Mouse (Mus musculus) intestine, embryonic 14.5 days (tissue): ENCODE measurements around the gene Fbxw21. TPM values are rescaled to one million over a fixed set of nuclear protein-coding genes. Genes with fewer than 3 reads are reported as not detected.

Experiments used
- ATAC-seq: fragments of 200-750 bp; cut with Nextera tagmentation; replicated peaks from 2 replicates; pipeline ENCODE4 v1.8.0; 2017; ENCODE audit warnings: low read depth, moderate number of reproducible peaks, moderate TSS enrichment, moderate library complexity; ENCODE audit not compliant: low FRiP score, low TSS enrichment
- DNase-seq: peaks from one replicate; pipeline ENCODE4 v3.0.0-alpha.2; 2018; ENCODE audit warnings: low spot score
- H3K27ac ChIP-seq: fragments of 300-500 bp; sonication (generic); 2 replicates; pipeline ENCODE4 v1.5.1; 2014; ENCODE audit warnings: low read depth, mild to moderate bottlenecking, control low read depth
- H3K27me3 ChIP-seq: fragments of 300-500 bp; sonication (generic); replicated peaks from 2 replicates; pipeline ENCODE4 v1.6.1; 2014; ENCODE audit warnings: low read length, control low read depth; ENCODE audit not compliant: control insufficient read depth, insufficient read depth
- H3K36me3 ChIP-seq: fragments of 300-500 bp; sonication (generic); 2 replicates; pipeline ENCODE4 v1.6.1; 2014; ENCODE audit warnings: low read length, control low read depth; ENCODE audit not compliant: control insufficient read depth, insufficient read depth
- H3K4me1 ChIP-seq: fragments of 300-500 bp; sonication (generic); replicated peaks from 2 replicates; pipeline ENCODE4 v1.6.1; 2014; ENCODE audit warnings: low read length, control low read depth, mixed read lengths; ENCODE audit not compliant: control insufficient read depth, insufficient read depth
- H3K4me2 ChIP-seq: fragments of 300-500 bp; sonication (generic); 2 replicates; pipeline ENCODE4 v1.6.1; 2014; ENCODE audit warnings: low read length
- H3K4me3 ChIP-seq: fragments of 300-500 bp; sonication (generic); 2 replicates; pipeline ENCODE4 v1.5.1; 2014; ENCODE audit warnings: low read depth, low read length, control low read depth, mixed read lengths
- H3K9ac ChIP-seq: fragments of 300-500 bp; sonication (generic); 2 replicates; pipeline ENCODE4 v1.6.1; 2014; ENCODE audit warnings: mild to moderate bottlenecking, low read length
- H3K9me3 ChIP-seq: fragments of 300-500 bp; sonication (generic); 2 replicates; pipeline ENCODE4 v1.6.1; 2016; ENCODE audit warnings: low read length, control low read depth; ENCODE audit not compliant: control insufficient read depth
- WGBS: fragments of 180-500 bp; shearing (Covaris S2); extraction: QIAGEN DNeasy Blood & Tissue Kit; methylation state at CpG from one replicate; pipeline ENCODE4 v1.1.7; 2014; 5-methylcytosine and 5-hydroxymethylcytosine counted together
- polyA plus RNA-seq: library from polyadenylated mRNA; unstranded; fragments of >200 nt; fragmentation: Nextera tagmentation; extraction: Ambion mirVana; gene quantifications from 2 replicates; pipeline ENCODE4 v1.2.1, GENCODE M21; 2014

The Fbxw21 gene
- polyA plus RNA-seq, 1 experiment from 2014 or later: not detected

- Histone ChIP-seq H3K27me3 (no peaks in the 10 kb centered on the region), H3K4me1 (peaks cover 45% of the 10 kb centered on the region), H3K9me3 (no peaks in the 10 kb centered on the region), H3K4me3 (no peak overlapping the region), H3K9ac (no peak overlapping the region), H3K4me2 (peak overlapping the region; percentile 75), H3K36me3 (peaks cover 29% of the 10 kb centered on the region), H3K27ac (peak overlapping the region; percentile 100)
- ATAC-seq (no peak), DNase-seq (no peak)
- 73% methylated on average over 8 of the region's 8 CpGs for WGBS
Observed at GRCm38 (mm10) chr9:109098366-109098765, 63.5 kb downstream of the Fbxw21 start.

- no peak overlapping the region for H3K4me3 ChIP-seq
- no peak for DNase-seq
Observed at GRCm38 (mm10) chr9:109097831-109098230, 64.0 kb downstream of the Fbxw21 start.

GRCm38 (mm10) chr9:109097291-109097690, 64.5 kb downstream of the Fbxw21 start:
- 23% methylated on average over 6 of the region's 6 CpGs for WGBS
- no peak for ATAC-seq
- Histone ChIP-seq H3K4me3 (peak overlapping the region; percentile 74), H3K4me2 (peak overlapping the region; percentile 75), H3K9me3 (no peaks in the 10 kb centered on the region), H3K36me3 (peaks cover 21% of the 10 kb centered on the region), H3K27me3 (no peaks in the 10 kb centered on the region), H3K4me1 (peaks cover 51% of the 10 kb centered on the region), H3K9ac (peak overlapping the region; percentile 95), H3K27ac (peak overlapping the region; percentile 100)
- no peak for DNase-seq

More at GRCm38 (mm10) chr9:109097831-109098230, 64.0 kb downstream of the Fbxw21 start:
- 53% methylated on average over 5 of the region's 5 CpGs for WGBS
- Histone ChIP-seq H3K9ac (no peak overlapping the region), H3K9me3 (no peaks in the 10 kb centered on the region), H3K4me1 (peaks cover 51% of the 10 kb centered on the region), H3K27ac (peak overlapping the region; percentile 100), H3K4me2 (peak overlapping the region; percentile 75), H3K27me3 (no peaks in the 10 kb centered on the region), H3K36me3 (peaks cover 24% of the 10 kb centered on the region; the same call in 1 of the 2 replicates)
- ATAC-seq: no peak

GRCm38 (mm10) chr9:109096856-109097255, 65.0 kb downstream of the Fbxw21 start:
- Histone ChIP-seq H3K27ac (peak overlapping the region; percentile 100), H3K9me3 (no peaks in the 10 kb centered on the region), H3K4me2 (peak overlapping the region; percentile 75), H3K4me3 (peak overlapping the region; percentile 74), H3K4me1 (peaks cover 51% of the 10 kb centered on the region), H3K27me3 (no peaks in the 10 kb centered on the region), H3K36me3 (peaks cover 22% of the 10 kb centered on the region), H3K9ac (peak overlapping the region; percentile 95)
- WGBS: 20% methylated on average over 6 of the region's 6 CpGs
- no peak for DNase-seq
- no peak for ATAC-seq

GRCm38 (mm10) chr9:109096251-109096661, 65.6 kb downstream of the Fbxw21 start:
- Histone ChIP-seq H3K4me1 (peaks cover 51% of the 10 kb centered on the region), H3K9ac (peak overlapping the region; percentile 95), H3K9me3 (no peaks in the 10 kb centered on the region), H3K36me3 (peaks cover 25% of the 10 kb centered on the region), H3K27me3 (no peaks in the 10 kb centered on the region), H3K4me2 (peak overlapping the region; percentile 75), H3K27ac (peak overlapping the region; percentile 100), H3K4me3 (peak overlapping the region; percentile 74)
- ATAC-seq (no peak), DNase-seq (no peak)
- 16% methylated on average over 9 of the region's 9 CpGs for WGBS

GRCm38 (mm10) chr9:109095137-109095982, 66.5 kb downstream of the Fbxw21 start, which contains the start of gene Plxnb1:
Gene Plxnb1 (plus strand): TSS chr9:109095389.
- peak; percentile 69 for ATAC-seq
- peak within 1 kb of the TSS; percentile 75 for H3K4me2 ChIP-seq
- under 1% methylated on average over 87 of the region's 102 CpGs for WGBS

GRCm38 (mm10) chr9:109094553-109095136, 67.2 kb downstream of the Fbxw21 start:
- WGBS: 1% methylated on average over 21 of the region's 21 CpGs
- Histone ChIP-seq H3K27ac (peak overlapping the region; percentile 100), H3K4me1 (peaks cover 51% of the 10 kb centered on the region), H3K27me3 (no peaks in the 10 kb centered on the region), H3K4me3 (peak overlapping the region; percentile 74), H3K9me3 (no peaks in the 10 kb centered on the region), H3K36me3 (peaks cover 22% of the 10 kb centered on the region; the same call in 1 of the 2 replicates), H3K9ac (peak overlapping the region; percentile 95), H3K4me2 (peak overlapping the region; percentile 75)
- ATAC-seq (peak; percentile 45), DNase-seq (no peak)

More at GRCm38 (mm10) chr9:109095137-109095982, 66.5 kb downstream of the Fbxw21 start, which contains the start of gene Plxnb1:
- DNase-seq: peak; percentile 91
- H3K27ac ChIP-seq: peak within 1 kb of the TSS; percentile 100
- peaks cover 51% of the 10 kb centered on the region for H3K4me1 ChIP-seq
- H3K9ac ChIP-seq: peak within 1 kb of the TSS; percentile 95
- H3K27me3 ChIP-seq: no peaks in the 10 kb centered on the region
- H3K4me3 ChIP-seq: peak within 1 kb of the TSS; percentile 74
- no peaks in the 10 kb centered on the region for H3K9me3 ChIP-seq
- H3K36me3 ChIP-seq: peaks cover 23% of the 10 kb centered on the region

GRCm38 (mm10) chr9:109093786-109094552, 67.9 kb downstream of the Fbxw21 start:
- H3K9me3 ChIP-seq: no peaks in the 10 kb centered on the region
- H3K9ac ChIP-seq: peak overlapping the region; percentile 95; the same call in 1 of the 2 replicates
- H3K4me2 ChIP-seq: peak overlapping the region; percentile 75
- no peak for DNase-seq
- H3K36me3 ChIP-seq: peaks cover 22% of the 10 kb centered on the region; the same call in 1 of the 2 replicates
- peak overlapping the region; percentile 74 for H3K4me3 ChIP-seq
- H3K27ac ChIP-seq: peak overlapping the region; percentile 100
- H3K27me3 ChIP-seq: no peaks in the 10 kb centered on the region
- 19% methylated on average over 11 of the region's 11 CpGs for WGBS
- ATAC-seq: peak; percentile 0; the same call in 1 of the 2 replicates
- H3K4me1 ChIP-seq: peaks cover 45% of the 10 kb centered on the region
